Mouse (Mus musculus): ENCODE results near the gene Ermard. TPM values are rescaled to one million over a fixed set of nuclear protein-coding genes. Genes with fewer than 3 reads are reported as not detected.

Gene Ermard
- polyA plus RNA-seq, 1 experiment: 151 TPM

- Histone ChIP-seq H3K4me1 (ENCODE audit: control insufficient read depth, insufficient read depth, low read length) (no peaks in the 10 kb centered on the region), H3K27ac (ENCODE audit: insufficient read depth, low read depth, low read length) (no peak overlapping the region), H3K4me3 (ENCODE audit: insufficient read depth, low read length) (no peak overlapping the region)
- TF ChIP-seq CTCF (IDR thresholded peaks at IDR 0.05; ENCODE audit: low read depth, low read length) (no peak), POLR2A (IDR thresholded peaks at IDR 0.05; ENCODE audit: borderline replicate concordance, low read depth, low read length) (no peak)
These were observed 52.5 kb downstream of the Ermard start for GRCm38 (mm10) chr17:15093523-15093922.

- Histone ChIP-seq H3K4me1 (ENCODE audit: control insufficient read depth, insufficient read depth, low read length) (no peaks in the 10 kb centered on the region), H3K4me3 (ENCODE audit: insufficient read depth, low read length) (no peak overlapping the region), H3K27ac (ENCODE audit: insufficient read depth, low read depth, low read length) (no peak overlapping the region)
- TF ChIP-seq POLR2A (IDR thresholded peaks at IDR 0.05; ENCODE audit: borderline replicate concordance, low read depth, low read length) (no peak), CTCF (IDR thresholded peaks at IDR 0.05; ENCODE audit: low read depth, low read length) (no peak)
These were observed 55.8 kb downstream of the Ermard start for GRCm38 (mm10) chr17:15096853-15097252.

GRCm38 (mm10) chr17:15098677-15099076 is 57.7 kb downstream of the Ermard start:
- H3K27ac ChIP-seq (ENCODE audit: insufficient read depth, low read depth, low read length): no peak overlapping the region
- TF ChIP-seq POLR2A (IDR thresholded peaks at IDR 0.05; ENCODE audit: borderline replicate concordance, low read depth, low read length) (no peak), CTCF (IDR thresholded peaks at IDR 0.05; ENCODE audit: low read depth, low read length) (no peak)
- no peaks in the 10 kb centered on the region for H3K4me1 ChIP-seq (ENCODE audit: control insufficient read depth, insufficient read depth, low read length)
- no peak overlapping the region for H3K4me3 ChIP-seq (ENCODE audit: insufficient read depth, low read length)

- Histone ChIP-seq H3K4me3 (ENCODE audit: insufficient read depth, low read length) (no peak overlapping the region), H3K27ac (ENCODE audit: insufficient read depth, low read depth, low read length) (no peak overlapping the region), H3K4me1 (ENCODE audit: control insufficient read depth, insufficient read depth, low read length) (no peaks in the 10 kb centered on the region)
- no peak for TF ChIP-seq CTCF (IDR thresholded peaks at IDR 0.05; ENCODE audit: low read depth, low read length)
- no peak for TF ChIP-seq POLR2A (IDR thresholded peaks at IDR 0.05; ENCODE audit: borderline replicate concordance, low read depth, low read length)
These were observed 60.3 kb downstream of the Ermard start for GRCm38 (mm10) chr17:15101355-15101754.

GRCm38 (mm10) chr17:15107143-15107649 is 66.2 kb downstream of the Ermard start:
- no peak for TF ChIP-seq POLR2A (IDR thresholded peaks at IDR 0.05; ENCODE audit: borderline replicate concordance, low read depth, low read length)
- no peak for TF ChIP-seq CTCF (IDR thresholded peaks at IDR 0.05; ENCODE audit: low read depth, low read length)
- no peak overlapping the region for H3K27ac ChIP-seq (ENCODE audit: insufficient read depth, low read depth, low read length)
- H3K4me3 ChIP-seq (ENCODE audit: insufficient read depth, low read length): no peak overlapping the region
- H3K4me1 ChIP-seq (ENCODE audit: control insufficient read depth, insufficient read depth, low read length): peaks cover 2% of the 10 kb centered on the region

- Histone ChIP-seq H3K4me3 (ENCODE audit: insufficient read depth, low read length) (no peak overlapping the region), H3K4me1 (ENCODE audit: control insufficient read depth, insufficient read depth, low read length) (peaks cover 2% of the 10 kb centered on the region), H3K27ac (ENCODE audit: insufficient read depth, low read depth, low read length) (no peak overlapping the region)
- TF ChIP-seq POLR2A (IDR thresholded peaks at IDR 0.05; ENCODE audit: borderline replicate concordance, low read depth, low read length): no peak
- no peak for TF ChIP-seq CTCF (IDR thresholded peaks at IDR 0.05; ENCODE audit: low read depth, low read length)
These were observed 67.7 kb downstream of the Ermard start for GRCm38 (mm10) chr17:15108473-15109441.

GRCm38 (mm10) chr17:15115550-15115949 is 74.5 kb downstream of the Ermard start:
- Histone ChIP-seq H3K4me1 (ENCODE audit: control insufficient read depth, insufficient read depth, low read length) (no peaks in the 10 kb centered on the region), H3K4me3 (ENCODE audit: insufficient read depth, low read length) (no peak overlapping the region), H3K27ac (ENCODE audit: insufficient read depth, low read depth, low read length) (no peak overlapping the region)
- TF ChIP-seq CTCF (IDR thresholded peaks at IDR 0.05; ENCODE audit: low read depth, low read length) (no peak), POLR2A (IDR thresholded peaks at IDR 0.05; ENCODE audit: borderline replicate concordance, low read depth, low read length) (no peak)

- H3K27ac ChIP-seq (ENCODE audit: insufficient read depth, low read depth, low read length): no peak overlapping the region
- no peak overlapping the region for H3K4me3 ChIP-seq (ENCODE audit: insufficient read depth, low read length)
- no peaks in the 10 kb centered on the region for H3K4me1 ChIP-seq (ENCODE audit: control insufficient read depth, insufficient read depth, low read length)
- TF ChIP-seq POLR2A (IDR thresholded peaks at IDR 0.05; ENCODE audit: borderline replicate concordance, low read depth, low read length) (no peak), CTCF (IDR thresholded peaks at IDR 0.05; ENCODE audit: low read depth, low read length) (no peak)
These were observed 79.1 kb downstream of the Ermard start for GRCm38 (mm10) chr17:15120096-15120495.

GRCm38 (mm10) chr17:15120569-15120968 is 79.6 kb downstream of the Ermard start:
- Histone ChIP-seq H3K4me3 (ENCODE audit: insufficient read depth, low read length) (no peak overlapping the region), H3K27ac (ENCODE audit: insufficient read depth, low read depth, low read length) (no peak overlapping the region), H3K4me1 (ENCODE audit: control insufficient read depth, insufficient read depth, low read length) (no peaks in the 10 kb centered on the region)
- TF ChIP-seq CTCF (IDR thresholded peaks at IDR 0.05; ENCODE audit: low read depth, low read length) (no peak), POLR2A (IDR thresholded peaks at IDR 0.05; ENCODE audit: borderline replicate concordance, low read depth, low read length) (no peak)

- H3K4me3 ChIP-seq (ENCODE audit: insufficient read depth, low read length): no peak overlapping the region
- no peak overlapping the region for H3K27ac ChIP-seq (ENCODE audit: insufficient read depth, low read depth, low read length)
These were observed 88.8 kb downstream of the Ermard start for GRCm38 (mm10) chr17:15129630-15130287.

More at GRCm38 (mm10) chr17:15129630-15130287, 88.8 kb downstream of the Ermard start:
- TF ChIP-seq CTCF (IDR thresholded peaks at IDR 0.05; ENCODE audit: low read depth, low read length): no peak
- no peak for TF ChIP-seq POLR2A (IDR thresholded peaks at IDR 0.05; ENCODE audit: borderline replicate concordance, low read depth, low read length)
- H3K4me1 ChIP-seq (ENCODE audit: control insufficient read depth, insufficient read depth, low read length): no peaks in the 10 kb centered on the region

All from bone marrow macrophage, adult 2 months (primary cell).